Mouse (Mus musculus) E14TG2a.4 (cell line): ENCODE data around the gene H2-M10.6.

Source experiments
- H3K27me3 ChIP-seq: 2 replicates; pipeline ENCODE4 v1.6.1; 2014; ENCODE audit warnings: low read length, control low read depth; ENCODE audit not compliant: insufficient read depth
- H3K36me3 ChIP-seq: 2 replicates; pipeline ENCODE4 v1.6.1; 2014; ENCODE audit warnings: low read length, control low read depth; ENCODE audit not compliant: insufficient read depth
- H3K4me1 ChIP-seq: replicated peaks from 2 replicates; pipeline ENCODE4 v1.6.1; 2014; ENCODE audit warnings: low read depth, low read length, control low read depth
- H3K4me3 ChIP-seq: replicated peaks from 2 replicates; pipeline ENCODE4 v1.5.1; 2014; ENCODE audit warnings: mild to moderate bottlenecking, low read length
- H3K9me3 ChIP-seq: 2 replicates; pipeline ENCODE4 v1.6.1; 2014; ENCODE audit warnings: low read length, control low read depth
- CTCF ChIP-seq: conservative IDR thresholded peaks from 2 replicates; pipeline ENCODE4 v1.5.1; 2014; ENCODE audit warnings: low read length
- NANOG ChIP-seq: IDR thresholded peaks from 2 replicates; pipeline ENCODE4 v1.6.1; 2014; ENCODE audit warnings: borderline replicate concordance, low read length, mixed read lengths
- POU5F1 ChIP-seq: IDR thresholded peaks from 2 replicates; pipeline ENCODE4 v1.6.1; 2014; ENCODE audit warnings: low read length, borderline replicate concordance

H2-M10.6 gene

DNA sequence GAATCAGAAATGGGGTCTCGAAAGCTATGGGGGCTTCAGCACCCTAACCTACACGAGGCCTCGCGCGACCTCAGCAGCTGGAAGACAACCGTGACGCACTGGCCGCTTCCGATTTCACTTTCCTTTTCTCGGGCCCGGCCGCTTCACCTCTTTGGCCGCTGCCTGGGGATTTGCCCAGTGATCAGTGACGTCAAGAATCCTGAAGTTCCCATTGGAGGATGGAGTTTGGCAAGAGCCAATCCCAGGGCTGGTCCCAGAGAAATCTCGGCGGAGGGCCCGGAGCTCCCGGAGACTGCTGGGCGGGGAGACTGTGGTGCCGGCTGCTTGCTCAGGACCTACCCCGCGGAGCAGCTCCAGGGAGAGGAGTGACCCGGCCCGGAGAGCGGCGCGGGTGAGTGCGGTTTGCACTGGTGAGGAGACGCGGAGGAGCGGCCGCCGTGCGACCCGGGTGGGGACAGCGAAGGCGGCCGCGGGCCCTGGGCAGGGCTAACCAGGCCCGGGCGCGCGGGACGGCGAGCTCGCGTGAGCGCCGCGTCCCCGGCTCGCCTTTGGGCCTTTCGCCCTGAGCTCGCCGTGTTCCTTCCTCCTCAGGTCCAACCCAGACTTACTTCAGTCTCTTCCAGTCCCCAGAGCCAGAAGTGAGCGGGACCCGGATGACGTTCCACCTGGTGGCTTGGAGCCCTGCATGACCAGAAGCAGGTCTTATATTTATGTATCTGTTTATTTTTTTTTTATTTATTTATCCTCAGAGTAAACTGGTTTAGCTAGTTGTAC, 25.1 kb downstream of the H2-M10.6 start, which contains the start of gene Trim26:
TSS of gene Trim26 (plus strand) at position 261 of the 774 bp plus-strand sequence.
- Histone ChIP-seq H3K9me3 (peaks cover 9% of the 10 kb centered on the region), H3K4me3 (peak within 1 kb of the TSS; percentile 88), H3K4me1 (peaks cover 71% of the 10 kb centered on the region), H3K36me3 (peaks cover 18% of the 10 kb centered on the region), H3K27me3 (no peaks in the 10 kb centered on the region)
- TF ChIP-seq POU5F1 (no peak), NANOG (no peak), CTCF (no peak)

DNA sequence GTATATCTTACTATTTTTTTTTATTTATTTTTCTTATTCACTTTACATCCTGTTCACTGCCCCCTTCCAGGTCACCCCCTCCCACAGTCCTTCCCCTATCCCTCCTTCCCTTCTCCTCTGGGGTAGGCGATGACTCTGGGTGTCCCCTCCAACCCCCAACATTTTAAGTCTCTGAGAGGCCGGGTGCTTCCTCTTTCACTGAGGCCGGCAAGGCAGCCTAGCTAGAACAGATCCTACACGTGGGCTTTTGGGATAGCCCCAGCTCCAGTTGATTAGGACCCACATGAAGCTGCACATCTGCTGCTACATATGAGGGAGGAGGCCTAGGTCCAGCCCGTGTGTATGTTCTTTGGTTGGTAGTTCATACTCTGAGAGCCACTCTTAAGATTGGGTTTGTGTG, 27.0 kb downstream of the H2-M10.6 start:
- Histone ChIP-seq H3K36me3 (peaks cover 24% of the 10 kb centered on the region), H3K4me3 (no peak overlapping the region), H3K27me3 (no peaks in the 10 kb centered on the region), H3K4me1 (peaks cover 77% of the 10 kb centered on the region), H3K9me3 (peaks cover 9% of the 10 kb centered on the region)
- no peak for TF ChIP-seq POU5F1
- TF ChIP-seq CTCF, result no peak
- TF ChIP-seq NANOG, result no peak

DNA sequence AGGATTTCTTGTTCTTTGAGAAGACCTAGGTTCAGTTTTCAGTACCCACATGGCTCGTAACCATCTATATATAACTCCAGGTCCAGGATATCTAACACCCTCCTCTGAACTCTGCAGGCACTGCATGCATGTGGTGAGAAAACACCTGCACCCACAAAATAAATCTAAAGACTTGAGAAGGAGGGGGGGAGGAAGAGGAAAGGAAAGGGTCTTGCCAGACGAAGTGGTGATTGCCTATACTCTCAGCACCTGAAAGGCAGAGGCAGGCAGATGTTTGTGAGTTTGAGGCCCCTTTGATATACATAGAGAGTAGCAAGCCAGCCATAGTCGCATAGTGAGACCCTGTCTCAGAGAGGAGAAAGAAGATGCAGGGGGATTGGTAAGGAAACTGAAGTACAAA, 28.0 kb downstream of the H2-M10.6 start:
- Histone ChIP-seq H3K36me3 (peaks cover 24% of the 10 kb centered on the region), H3K4me3 (no peak overlapping the region), H3K9me3 (peaks cover 1% of the 10 kb centered on the region), H3K27me3 (no peaks in the 10 kb centered on the region), H3K4me1 (peaks cover 86% of the 10 kb centered on the region)
- no peak for TF ChIP-seq CTCF
- no peak for TF ChIP-seq NANOG
- no peak for TF ChIP-seq POU5F1

DNA sequence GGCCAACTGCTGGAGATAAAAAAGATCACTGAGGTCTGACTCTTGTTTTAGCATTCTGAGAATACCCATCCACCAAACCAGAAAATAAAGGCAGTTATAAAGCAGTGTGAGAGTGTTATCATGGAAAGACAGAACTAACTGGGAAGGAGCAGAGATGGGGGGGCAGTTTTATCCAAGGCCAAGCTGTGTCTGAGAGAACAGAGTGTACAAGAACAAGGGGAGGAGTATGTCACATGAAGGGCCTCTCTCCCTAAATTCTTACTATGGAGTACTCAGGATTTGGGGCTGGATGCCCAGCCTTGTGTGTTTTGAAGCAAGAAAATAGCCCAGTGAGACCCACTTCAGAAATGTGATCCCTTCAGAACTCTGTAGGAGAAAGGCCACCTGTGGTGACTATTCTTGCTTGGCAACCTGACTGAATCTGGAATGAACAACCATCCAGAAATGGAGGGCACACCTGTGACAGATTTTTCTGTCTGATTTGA, 29.0 kb downstream of the H2-M10.6 start:
- H3K9me3 ChIP-seq, result no peaks in the 10 kb centered on the region
- H3K4me1 ChIP-seq, result peaks cover 90% of the 10 kb centered on the region
- peaks cover 26% of the 10 kb centered on the region for H3K36me3 ChIP-seq
- H3K4me3 ChIP-seq, result no peak overlapping the region
- H3K27me3 ChIP-seq, result no peaks in the 10 kb centered on the region
- no peak for TF ChIP-seq NANOG
- TF ChIP-seq POU5F1, result no peak
- no peak for TF ChIP-seq CTCF

DNA sequence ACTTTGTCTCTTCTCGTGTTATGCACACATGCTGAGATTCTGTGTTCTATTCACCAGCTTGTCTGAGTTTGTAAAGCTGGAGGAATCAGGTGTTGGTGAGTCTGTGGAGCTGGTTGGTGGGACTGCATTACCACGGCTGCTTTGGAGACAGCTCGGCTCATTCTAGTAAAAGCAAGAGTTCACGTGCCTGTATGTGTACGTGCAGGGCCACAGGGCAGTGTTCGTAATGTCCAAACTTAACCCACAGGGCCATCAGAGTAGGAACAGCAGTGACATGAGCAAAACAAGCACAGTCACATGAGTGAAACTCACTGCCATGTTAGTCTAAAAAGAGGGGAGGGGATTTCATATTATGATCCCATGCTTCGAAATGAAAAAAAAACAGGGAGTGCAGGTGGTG, 31.7 kb downstream of the H2-M10.6 start:
- TF ChIP-seq CTCF (no peak), POU5F1 (no peak), NANOG (no peak)
- H3K4me1 ChIP-seq, result peaks cover 83% of the 10 kb centered on the region
- H3K4me3 ChIP-seq, result peak overlapping the region; percentile 35
- H3K9me3 ChIP-seq, result no peaks in the 10 kb centered on the region
- H3K36me3 ChIP-seq, result peaks cover 39% of the 10 kb centered on the region
- H3K27me3 ChIP-seq, result no peaks in the 10 kb centered on the region

DNA sequence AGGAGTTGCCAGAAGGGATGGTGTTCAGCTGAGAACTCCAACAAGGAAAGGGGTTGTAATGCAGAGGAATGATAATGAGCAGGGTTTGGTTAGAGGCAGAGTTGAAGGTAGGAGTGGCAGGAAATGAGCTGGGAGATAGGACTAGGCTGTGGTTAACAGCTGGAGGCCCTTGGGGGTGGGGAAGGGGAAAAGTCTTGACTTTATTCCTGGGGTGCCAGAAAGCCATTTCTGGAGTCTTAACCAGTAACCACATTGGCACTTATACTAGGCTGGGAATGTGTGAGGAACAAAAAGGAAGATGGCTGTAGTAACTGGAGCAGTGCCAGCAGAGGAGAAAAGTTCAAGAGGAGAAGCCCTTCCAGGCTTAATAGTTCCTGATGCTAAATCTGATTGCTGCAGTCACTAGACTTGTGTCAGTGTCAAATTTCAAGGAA, 32.3 kb downstream of the H2-M10.6 start:
- Histone ChIP-seq H3K27me3 (no peaks in the 10 kb centered on the region), H3K4me1 (peaks cover 83% of the 10 kb centered on the region), H3K36me3 (peaks cover 40% of the 10 kb centered on the region), H3K4me3 (peak overlapping the region; percentile 35), H3K9me3 (no peaks in the 10 kb centered on the region)
- TF ChIP-seq NANOG (peak; percentile 97), CTCF (no peak)

DNA sequence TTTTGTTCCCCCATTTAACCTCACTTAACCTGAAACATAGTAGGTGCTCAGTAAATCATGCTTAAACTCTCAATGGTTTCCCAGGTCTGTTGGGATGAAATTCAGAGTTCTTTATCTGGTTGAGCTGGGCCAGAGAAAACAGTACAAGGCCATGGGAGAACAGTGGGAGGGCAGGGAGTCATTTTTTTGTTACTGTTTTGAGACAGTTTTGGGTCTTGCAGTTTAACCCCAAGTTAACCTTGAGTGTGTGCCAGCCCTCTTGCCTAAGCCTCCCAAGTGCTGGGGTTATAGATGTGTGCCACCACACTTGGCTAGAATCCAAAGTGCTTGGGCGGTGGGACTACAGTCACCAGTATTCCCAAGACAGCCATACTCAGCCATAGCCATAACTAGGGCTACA, 32.8 kb downstream of the H2-M10.6 start:
- peaks cover 82% of the 10 kb centered on the region for H3K4me1 ChIP-seq
- TF ChIP-seq CTCF, result no peak
- TF ChIP-seq NANOG, result no peak
- TF ChIP-seq POU5F1, result no peak
- H3K36me3 ChIP-seq, result peaks cover 39% of the 10 kb centered on the region
- no peak overlapping the region for H3K4me3 ChIP-seq
- no peaks in the 10 kb centered on the region for H3K9me3 ChIP-seq
- no peaks in the 10 kb centered on the region for H3K27me3 ChIP-seq

DNA sequence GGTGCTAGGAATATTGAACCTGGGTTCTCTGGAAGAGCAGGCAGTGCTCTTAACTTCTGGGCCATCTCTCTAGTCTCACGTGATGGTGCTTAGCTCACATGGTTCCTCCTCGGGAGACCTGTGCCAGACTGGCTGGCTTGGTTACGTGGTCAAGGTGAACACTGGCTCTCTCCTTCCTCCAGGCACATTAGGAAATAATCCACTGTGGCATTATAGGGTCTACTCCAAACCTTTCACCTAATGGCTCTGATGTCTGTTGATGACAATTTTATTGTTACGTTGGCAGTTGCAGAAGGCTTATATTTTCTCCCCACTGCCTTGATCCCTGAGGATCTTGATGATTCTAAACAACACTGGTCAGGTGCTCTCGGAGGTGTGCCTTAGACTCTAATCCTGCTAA, 36.9 kb downstream of the H2-M10.6 start:
- H3K4me1 ChIP-seq, result peaks cover 61% of the 10 kb centered on the region
- H3K9me3 ChIP-seq, result no peaks in the 10 kb centered on the region
- no peak for TF ChIP-seq NANOG
- H3K36me3 ChIP-seq, result peaks cover 70% of the 10 kb centered on the region
- no peak overlapping the region for H3K4me3 ChIP-seq
- no peaks in the 10 kb centered on the region for H3K27me3 ChIP-seq

DNA sequence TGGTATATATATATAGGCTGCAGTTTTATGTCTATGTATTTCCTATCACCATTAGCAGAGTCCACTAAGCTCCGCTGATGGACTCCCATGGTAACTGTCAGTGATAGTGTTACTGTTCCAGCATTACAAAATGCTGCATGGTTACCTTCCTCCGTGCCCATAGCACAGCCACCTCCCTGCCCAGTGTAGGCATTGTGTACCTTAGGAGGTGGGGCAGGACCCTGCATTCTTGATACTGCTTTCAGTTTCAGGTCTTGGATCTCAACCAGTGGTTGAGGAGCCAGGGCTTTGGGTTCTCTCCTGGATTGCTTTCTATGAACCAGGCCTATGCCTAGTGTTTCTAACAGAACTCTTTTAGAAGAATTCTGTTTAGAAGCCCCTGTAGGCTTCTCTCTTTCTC, 38.0 kb downstream of the H2-M10.6 start:
- no peak overlapping the region for H3K4me3 ChIP-seq
- peaks cover 59% of the 10 kb centered on the region for H3K4me1 ChIP-seq
- H3K27me3 ChIP-seq, result no peaks in the 10 kb centered on the region
- peaks cover 81% of the 10 kb centered on the region for H3K36me3 ChIP-seq
- H3K9me3 ChIP-seq, result no peaks in the 10 kb centered on the region
- no peak for TF ChIP-seq CTCF
- TF ChIP-seq NANOG, result no peak
- TF ChIP-seq POU5F1, result no peak
